ENCODE assay signal across 29 mouse cellular contexts in the genomic region with DNA sequence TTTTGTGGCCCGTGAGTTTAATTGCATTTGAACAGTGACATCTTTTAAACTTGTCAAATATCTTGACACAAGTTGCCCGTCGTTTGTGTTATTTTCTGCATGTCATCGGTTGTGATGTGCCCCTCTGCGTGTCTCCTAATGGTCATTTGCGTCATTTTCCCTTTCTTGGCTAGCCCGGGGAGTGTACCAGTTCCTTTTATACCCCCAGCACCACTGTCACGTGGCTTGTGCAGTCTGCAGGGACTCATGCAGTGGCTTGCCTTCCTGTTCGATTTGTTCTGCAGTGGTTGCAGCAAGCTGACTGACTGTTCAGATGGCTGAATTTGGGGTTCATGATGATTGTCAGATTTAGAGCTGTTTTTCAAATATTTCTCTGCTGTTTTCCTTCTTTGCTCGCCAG.
A peak's percentile ranks its signal among the peaks of the same experiment; 100 is the strongest.
DNase-seq lines count a peak whose midpoint lies in the region; ATAC-seq and TF ChIP-seq lines count a peak whose summit lies in the region.
"Had no signal": no experiment of that assay in that cellular context is flagged by ENCODE, and none has a peak within 500 bp of the region (broad histone marks: within the 10 kb centered on the region; RNA-seq: fewer than 3 reads in every experiment).

No protein-coding gene starts in this region.

- no peaks in the 10 kb centered on the region for H3K79me2 ChIP-seq in heart, adult 2 months (replicated peaks; ENCODE audit: control insufficient read depth, insufficient read depth, low read length)

- no peak for TF ChIP-seq EP300 in heart, adult 2 months (IDR thresholded peaks at IDR 0.05; ENCODE audit: insufficient read depth, low read depth, low read length)

- no peak overlapping the region for H3K4me3 ChIP-seq in heart, embryonic 11.5 days (ENCODE audit: low read depth, low read length)
- no peak overlapping the region for H3K4me3 ChIP-seq in heart, embryonic 16.5 days (ENCODE audit: low read length)
- no peak overlapping the region for H3K4me3 ChIP-seq in heart, adult 2 months
- H3K4me3 ChIP-seq in kidney, embryonic 16.5 days (ENCODE audit: low read length), result no peak overlapping the region
- H3K4me3 ChIP-seq: embryonic facial prominence, embryonic 12.5 days; forebrain, embryonic 10.5 days; forebrain, embryonic 15.5 days; hindbrain, embryonic 15.5 days; liver, embryonic 12.5 days; midbrain, embryonic 15.5 days; neural tube, embryonic 15.5 days; stomach, embryonic 15.5 days had no signal

- no peak for TF ChIP-seq POLR2A in heart, adult 2 months (IDR thresholded peaks at IDR 0.05; ENCODE audit: insufficient read depth, low read depth, low read length)

- H3K27ac ChIP-seq in heart, embryonic 11.5 days (ENCODE audit: low read depth, low read length), result peak overlapping the region; percentile 13; the same call in 1 of the 2 replicates
- peak overlapping the region; percentile 62 for H3K27ac ChIP-seq in heart, embryonic 16.5 days (ENCODE audit: low read length)
- H3K27ac ChIP-seq in heart, adult 2 months, result no peak overlapping the region
- H3K27ac ChIP-seq in kidney, embryonic 16.5 days (ENCODE audit: low read length), result peak overlapping the region; percentile 13; the same call in 1 of the 2 replicates
- H3K27ac ChIP-seq: embryonic facial prominence, embryonic 12.5 days; forebrain, embryonic 10.5 days; forebrain, embryonic 15.5 days; hindbrain, embryonic 15.5 days; liver, embryonic 12.5 days; macrophage; midbrain, embryonic 15.5 days; neural tube, embryonic 15.5 days had no signal

- no peak overlapping the region for H3K9ac ChIP-seq in heart, embryonic 11.5 days (ENCODE audit: low read depth, low read length)
- no peak overlapping the region for H3K9ac ChIP-seq in heart, embryonic 16.5 days (ENCODE audit: low read length)
- no peak overlapping the region for H3K9ac ChIP-seq in heart, adult 2 months (ENCODE audit: low read depth, low read length)
- H3K9ac ChIP-seq in kidney, embryonic 16.5 days (replicated peaks; ENCODE audit: low read length), result no peak overlapping the region
- H3K9ac ChIP-seq: embryonic facial prominence, embryonic 12.5 days; forebrain, embryonic 15.5 days; hindbrain, embryonic 15.5 days; liver, embryonic 12.5 days; liver, postnatal 0 days; midbrain, embryonic 15.5 days; neural tube, embryonic 15.5 days; stomach, embryonic 15.5 days had no signal

- intact Hi-C loops in heart, adult 2 months (cut with DNase I), result no loop called here

- no peaks in the 10 kb centered on the region for H3K9me3 ChIP-seq in heart, embryonic 11.5 days (replicated peaks; ENCODE audit: control insufficient read depth, low read length)
- no peaks in the 10 kb centered on the region; the same call in 1 of the 2 replicates for H3K9me3 ChIP-seq in heart, embryonic 16.5 days (replicated peaks; ENCODE audit: control insufficient read depth, low read length)
- H3K9me3 ChIP-seq in kidney, embryonic 16.5 days (ENCODE audit: low read length), result no peaks in the 10 kb centered on the region
- H3K9me3 ChIP-seq: embryonic facial prominence, embryonic 12.5 days; forebrain, embryonic 10.5 days; forebrain, embryonic 15.5 days; hindbrain, embryonic 15.5 days; liver, embryonic 12.5 days; midbrain, embryonic 15.5 days; neural tube, embryonic 15.5 days; stomach, embryonic 15.5 days had no signal

- peaks cover 5% of the 10 kb centered on the region for H3K36me3 ChIP-seq in heart, embryonic 11.5 days (ENCODE audit: control insufficient read depth, insufficient read depth, low read length)
- no peaks in the 10 kb centered on the region for H3K36me3 ChIP-seq in heart, embryonic 16.5 days (ENCODE audit: control insufficient read depth, insufficient read depth)
- H3K36me3 ChIP-seq in heart, adult 2 months (ENCODE audit: control insufficient read depth, insufficient read depth, low read length), result peaks cover 2% of the 10 kb centered on the region; the same call in 1 of the 2 replicates
- peaks cover 5% of the 10 kb centered on the region; the same call in 1 of the 2 replicates for H3K36me3 ChIP-seq in kidney, embryonic 16.5 days (ENCODE audit: insufficient read depth, low read length)
- H3K36me3 ChIP-seq: hindbrain, embryonic 15.5 days; midbrain, embryonic 15.5 days; neural tube, embryonic 15.5 days; stomach, embryonic 15.5 days had no signal

- ATAC-seq in heart, embryonic 11.5 days (replicated peaks; ENCODE audit: insufficient number of reproducible peaks, low FRiP score, low TSS enrichment), result no peak
- no peak for ATAC-seq in heart, embryonic 16.5 days (replicated peaks; ENCODE audit: extremely low read depth, insufficient read depth, low FRiP score)
- no peak for ATAC-seq in kidney, embryonic 16.5 days (ENCODE audit: low FRiP score, low TSS enrichment)
- ATAC-seq: CD4-positive, CD25-positive, alpha-beta regulatory T cell, adult 4 months; forebrain, embryonic 15.5 days; liver, embryonic 12.5 days; liver, postnatal 0 days; lung, postnatal 0 days; midbrain, embryonic 15.5 days had no signal

- 60% methylated on average over 10 of the region's 10 CpGs for WGBS in heart, embryonic 11.5 days (ENCODE audit: insufficient replicate concordance)
- 42% methylated on average over 10 of the region's 10 CpGs for WGBS in heart, embryonic 16.5 days
- WGBS in heart, adult 2 months, result 34% methylated on average over 10 of the region's 10 CpGs
- 37% methylated on average over 10 of the region's 10 CpGs for WGBS in kidney, embryonic 16.5 days

- no peak for DNase-seq in heart, adult 8-10 months (ENCODE audit: low spot score)
- DNase-seq in heart, adult 2 months, result no peak
- DNase-seq in kidney, adult 8-10 months, result no peak
- DNase-seq: adrenal gland, postnatal 14 days; cerebellum, adult 11 months; cerebellum, adult 9-10 months; cerebellum, postnatal 36 days; gastrocnemius, postnatal 25 days; kidney, adult 18-20 months; layer of hippocampus, postnatal 36 days; left cerebral cortex, postnatal 4 days; liver, postnatal 0 days; retina, postnatal 1 day; right cerebral cortex, postnatal 14 days; thymus, postnatal 14 days had no signal

- H3K27me3 ChIP-seq in heart, embryonic 11.5 days (ENCODE audit: control insufficient read depth, insufficient read depth, low read length), result no peaks in the 10 kb centered on the region
- no peaks in the 10 kb centered on the region for H3K27me3 ChIP-seq in heart, embryonic 16.5 days (ENCODE audit: control insufficient read depth, insufficient read depth, low read length)
- no peaks in the 10 kb centered on the region for H3K27me3 ChIP-seq in heart, adult 2 months (ENCODE audit: control insufficient read depth, insufficient read depth, low read length)
- H3K27me3 ChIP-seq in kidney, embryonic 16.5 days (ENCODE audit: insufficient read depth, low read length), result no peaks in the 10 kb centered on the region
- H3K27me3 ChIP-seq: embryonic facial prominence, embryonic 12.5 days; forebrain, embryonic 15.5 days; hindbrain, embryonic 15.5 days; liver, embryonic 12.5 days; midbrain, embryonic 15.5 days; neural tube, embryonic 15.5 days; stomach, embryonic 15.5 days had no signal

- no peak overlapping the region; the same call in 1 of the 2 replicates for H3K4me2 ChIP-seq in heart, embryonic 11.5 days
- H3K4me2 ChIP-seq in heart, embryonic 16.5 days (ENCODE audit: low read depth, low read length), result peak overlapping the region; percentile 32
- no peak overlapping the region; the same call in 1 of the 2 replicates for H3K4me2 ChIP-seq in kidney, embryonic 16.5 days (replicated peaks; ENCODE audit: low read depth, low read length)
- H3K4me2 ChIP-seq: embryonic facial prominence, embryonic 12.5 days; forebrain, embryonic 15.5 days; hindbrain, embryonic 15.5 days; liver, embryonic 12.5 days; midbrain, embryonic 15.5 days; neural tube, embryonic 15.5 days; stomach, embryonic 15.5 days had no signal

- TF ChIP-seq CTCF in heart, adult 2 months (IDR thresholded peaks at IDR 0.05), result no peak

- peaks cover 28% of the 10 kb centered on the region for H3K4me1 ChIP-seq in heart, embryonic 11.5 days (ENCODE audit: control insufficient read depth, insufficient read depth, low read length)
- H3K4me1 ChIP-seq in heart, embryonic 16.5 days (ENCODE audit: control insufficient read depth, insufficient read depth, low read length), result peaks cover 33% of the 10 kb centered on the region
- H3K4me1 ChIP-seq in heart, adult 2 months (ENCODE audit: control insufficient read depth, insufficient read depth, low read length), result peaks cover 8% of the 10 kb centered on the region
- peaks cover 39% of the 10 kb centered on the region for H3K4me1 ChIP-seq in kidney, embryonic 16.5 days (ENCODE audit: insufficient read depth, low read length)
- H3K4me1 ChIP-seq: forebrain, embryonic 10.5 days; hindbrain, embryonic 15.5 days; midbrain, embryonic 15.5 days had no signal
